Mouse (Mus musculus): ENCODE measurements around the gene Syt12. TPM values are rescaled to one million over a fixed set of nuclear protein-coding genes. Genes with fewer than 3 reads are reported as not detected.

The Syt12 gene
- total RNA-seq, 4 experiments from 2014 or later = 37.0 to 40.8 (median 38.8) TPM

DNA sequence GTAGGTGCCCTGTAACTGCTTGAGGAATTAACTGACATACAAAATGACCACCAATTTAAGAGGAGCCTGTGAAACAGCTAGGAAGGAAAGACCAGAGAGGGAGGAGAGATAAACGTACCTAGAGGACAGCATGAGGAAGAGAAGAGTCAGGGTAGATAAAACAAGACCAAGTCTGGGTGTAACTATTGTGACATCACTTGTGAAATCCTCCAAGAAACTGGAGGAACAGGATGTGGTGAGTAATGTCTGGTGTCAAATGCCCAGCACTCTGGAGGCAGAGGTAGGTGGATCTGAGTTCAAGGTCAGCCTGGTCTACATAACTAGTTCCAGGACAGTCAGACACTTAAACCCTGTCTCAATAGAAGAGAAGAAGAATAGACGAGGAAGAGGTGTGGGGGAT is 68.2 kb downstream of the Syt12 start:
- DNase-seq (ENCODE audit: low spot score in 2 of 2) = no peak

GRCm38 (mm10) chr19:4404840-4405239 is 72.4 kb downstream of the Syt12 start:
- no peak for DNase-seq (ENCODE audit: low spot score in 2 of 2)

DNA sequence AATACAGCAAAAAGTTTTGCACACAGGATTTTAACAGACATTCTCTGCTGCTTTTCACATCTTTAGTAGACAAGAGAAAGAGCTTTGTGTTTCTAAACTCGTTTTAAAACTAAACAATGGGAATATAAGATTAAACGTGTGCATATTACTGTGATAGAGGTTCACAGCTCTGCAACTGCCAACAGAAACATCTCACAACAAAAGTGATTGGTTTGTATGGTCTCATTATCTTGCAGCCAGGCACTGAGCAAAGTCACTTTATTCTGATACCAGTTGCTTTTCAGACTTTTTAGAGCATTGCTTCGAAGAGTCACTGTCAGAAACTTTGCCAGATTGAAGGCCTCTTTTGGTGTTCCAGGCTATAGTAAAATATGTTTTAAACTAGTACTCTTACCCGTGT is 78.3 kb downstream of the Syt12 start:
- DNase-seq (ENCODE audit: low spot score in 2 of 2) = no peak

- DNase-seq (ENCODE audit: low spot score in 2 of 2) = no peak
These were observed 78.7 kb downstream of the Syt12 start for GRCm38 (mm10) chr19:4398630-4398948.

GRCm38 (mm10) chr19:4397798-4398629 is 79.2 kb downstream of the Syt12 start, which contains the start of gene Kdm2a:
TSS of gene Kdm2a (minus strand) at chr19:4398285.
- DNase-seq (ENCODE audit: low spot score in 2 of 2) = peak; percentile 42 to 45

DNA sequence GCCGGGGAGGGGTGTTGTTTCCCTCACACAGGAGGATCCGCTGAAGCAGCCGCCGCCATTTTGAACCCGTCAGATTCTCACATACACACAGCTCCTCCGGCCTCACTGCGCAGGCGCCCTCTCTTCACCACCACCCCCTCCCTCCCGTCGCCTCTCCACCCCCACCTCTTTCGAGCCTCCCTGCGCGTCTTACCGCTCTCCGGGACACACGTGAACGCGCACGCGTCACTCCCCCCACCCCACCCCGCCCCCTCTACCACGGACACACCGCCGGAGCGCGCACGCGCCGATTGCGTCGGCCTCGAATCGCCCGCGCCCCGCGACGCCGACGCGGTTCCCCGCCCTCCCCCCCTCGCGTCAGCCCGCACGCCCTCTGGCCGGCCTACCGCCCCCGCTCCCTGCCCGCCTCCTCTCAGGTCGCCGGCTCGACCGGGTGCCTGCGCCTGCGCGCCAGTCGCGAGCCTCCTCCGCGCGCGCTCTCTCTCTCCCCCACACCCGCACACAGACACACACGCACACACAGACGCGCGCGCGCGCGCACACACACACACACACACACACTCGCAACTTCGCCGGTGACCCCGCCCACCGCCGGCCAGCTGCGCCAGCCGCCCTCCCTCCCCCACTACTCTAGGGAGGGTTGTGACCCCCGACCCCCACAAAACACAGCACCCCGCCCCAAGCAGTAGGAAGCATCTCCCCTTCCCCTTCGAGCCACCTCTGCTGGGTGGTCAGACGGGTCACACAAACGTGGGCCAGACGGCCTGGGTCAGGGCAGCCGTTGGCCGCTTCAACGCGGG is 80.0 kb downstream of the Syt12 start:
- DNase-seq (ENCODE audit: low spot score in 2 of 2) = peak; percentile 80 to 93

DNA sequence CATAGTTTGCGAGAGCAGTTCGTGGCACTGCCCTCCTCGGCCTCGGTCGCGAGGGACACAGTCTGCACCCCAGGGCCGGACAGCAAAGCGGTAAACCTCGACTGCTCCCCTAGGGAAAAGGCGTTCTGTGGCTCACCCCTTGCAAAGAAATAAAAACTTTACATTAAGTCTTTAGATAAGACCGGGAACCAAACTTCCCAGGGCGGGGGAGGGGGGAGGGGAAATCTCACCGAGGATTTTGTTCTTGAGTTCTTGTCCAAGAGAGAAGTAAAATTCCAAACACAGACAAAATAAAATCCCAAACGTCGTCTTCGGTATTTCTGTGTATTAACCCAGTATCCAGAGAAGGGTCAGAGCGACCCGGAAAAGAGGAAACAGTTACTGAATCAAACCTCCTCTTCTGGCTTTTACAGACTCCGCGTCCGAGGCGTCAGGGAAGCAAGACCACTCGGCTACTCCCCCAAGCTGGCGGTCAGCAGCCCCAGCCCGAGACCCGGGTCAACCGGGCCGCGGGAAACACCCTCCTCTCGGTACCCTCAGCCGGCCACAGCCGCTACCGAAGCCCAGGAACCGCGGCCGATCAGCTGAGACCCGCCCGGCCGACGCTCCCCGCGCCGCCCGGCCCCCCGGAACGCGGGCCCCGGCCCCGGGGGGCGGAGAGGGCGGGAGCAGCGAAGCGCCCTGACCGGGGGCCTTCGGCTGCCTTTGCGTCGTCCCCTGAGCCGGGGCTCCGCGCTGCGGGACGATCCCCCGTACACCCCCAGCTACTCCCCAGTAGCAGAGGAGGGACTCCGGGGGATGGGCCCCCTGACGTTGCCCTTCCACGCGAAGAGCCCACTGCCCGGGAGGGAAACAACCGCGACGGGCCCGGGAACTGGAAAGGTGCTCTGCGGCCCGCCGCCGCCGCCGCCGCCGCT is 80.9 kb downstream of the Syt12 start:
- DNase-seq (ENCODE audit: low spot score in 2 of 2) = peak in 1 of 2 experiments; percentile 15

Other genes with a start within 250 kb of the Syt12 start
- gene Pold4, start 245.5 kb downstream of the Syt12 start, total RNA-seq (2022) = 10 to 100 TPM; 16.1 to 23.6 (median 22.1) TPM
- gene Ssh3, start 208.3 kb downstream of the Syt12 start, total RNA-seq (2022) = 10 to 100 TPM; 40.6 to 55.7 (median 51.5) TPM
- gene Ankrd13d, start 194.3 kb downstream of the Syt12 start, total RNA-seq (2022) = 10 to 100 TPM; 60.1 to 72.5 (median 69.0) TPM
- 100 to 1,000 TPM; 191 to 210 (median 203) TPM for gene Grk2, start 171.2 kb downstream of the Syt12 start, total RNA-seq (2022)
- 10 to 100 TPM; 70.9 to 80.3 (median 75.2) TPM for gene Kdm2a, start 79.2 kb downstream of the Syt12 start, total RNA-seq (2022)
- gene Rhod, start 38.0 kb downstream of the Syt12 start, total RNA-seq (2022) = 1 to 10 TPM in 1 of 4 experiments, under 1 TPM in 3; 0.30 to 1.5 (median 0.47) TPM
- gene 2010003K11Rik, start 21.1 kb upstream of the Syt12 start, total RNA-seq (2022) = not detected
- gene Pcx, start 33.0 kb upstream of the Syt12 start, total RNA-seq (2022) = 10 to 100 TPM; 75.7 to 85.2 (median 81.3) TPM
- 10 to 100 TPM; 35.4 to 42.1 (median 39.5) TPM for gene Lrfn4, start 138.2 kb upstream of the Syt12 start, total RNA-seq (2022)
- gene Rce1, start 148.2 kb upstream of the Syt12 start, total RNA-seq (2022) = 10 to 100 TPM; 24.8 to 27.5 (median 25.1) TPM
- gene Gm960, start 221.2 kb upstream of the Syt12 start, total RNA-seq (2022) = 1 to 10 TPM; 1.4 to 4.5 (median 2.2) TPM
- gene Sptbn2, start 233.7 kb upstream of the Syt12 start, total RNA-seq (2022) = 100 to 1,000 TPM; 453 to 534 (median 492) TPM

Measured in left cerebral cortex, adult 8-10 months (tissue).